Mouse (Mus musculus) kidney, adult 2 months (tissue): ENCODE measurements around the gene Msi2.

Source experiments
- CTCF ChIP-seq: fragments of 200-500 bp; conservative IDR thresholded peaks from 2 replicates; pipeline ENCODE4 v1.5.1; 2011; ENCODE audit warnings: low read depth, mild to moderate bottlenecking, control low read depth, low read length, moderate library complexity, mixed read lengths; ENCODE audit not compliant: insufficient read depth, insufficient read length
- POLR2A ChIP-seq: fragments of 200-500 bp; IDR thresholded peaks from one replicate; pipeline ENCODE4 v1.6.1; 2011; ENCODE audit warnings: low read depth, low read length, control low read depth

- no peak for TF ChIP-seq CTCF
- no peak for TF ChIP-seq POLR2A
Observed at GRCm38 (mm10) chr11:88610809-88611208, 107.5 kb downstream of the Msi2 start.
